Mouse (Mus musculus): ENCODE measurements around the gene Olfr695. TPM values are rescaled to one million over a fixed set of nuclear protein-coding genes. Genes with fewer than 3 reads are reported as not detected.

The Olfr695 gene
- total RNA-seq (2023): not detected in 4 replicates

GRCm38 (mm10) chr7:106716296-106716695 is at the start of gene Olfr695:
Olfr695 (minus strand) TSS chr7:106716396.

DNA sequence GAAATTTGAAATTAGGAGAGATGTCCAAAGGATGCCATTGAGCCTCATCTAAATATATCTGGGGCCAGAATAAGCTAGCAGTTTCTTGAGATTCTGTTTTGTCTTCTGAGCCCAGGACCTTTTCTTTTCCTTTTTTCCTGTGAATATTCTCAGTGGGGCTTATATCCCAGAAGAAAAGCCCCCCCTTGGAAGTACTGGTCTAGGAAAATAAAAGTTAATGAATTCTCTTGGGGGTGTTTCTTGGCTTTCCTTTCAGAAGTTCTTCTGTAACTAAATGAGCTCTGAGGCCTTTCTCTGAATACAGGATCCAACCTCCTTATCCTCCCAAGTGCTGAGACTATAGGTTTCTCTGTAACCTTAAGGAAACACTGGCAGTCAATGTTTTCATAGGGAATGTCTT is 39.1 kb upstream of the Olfr695 start, which contains the start of gene Olfr698:
Olfr698 (minus strand) TSS at position 101 of the 400 bp plus-strand sequence.

GRCm38 (mm10) chr7:106742343-106742742 is 26.1 kb upstream of the Olfr695 start, which contains the start of gene Olfr697:
Olfr697 (minus strand) TSS chr7:106742443.

GRCm38 (mm10) chr7:106691714-106692113 is 24.5 kb downstream of the Olfr695 start, which contains the start of gene Olfr694:
Olfr694 (minus strand) TSS chr7:106691814.

DNA sequence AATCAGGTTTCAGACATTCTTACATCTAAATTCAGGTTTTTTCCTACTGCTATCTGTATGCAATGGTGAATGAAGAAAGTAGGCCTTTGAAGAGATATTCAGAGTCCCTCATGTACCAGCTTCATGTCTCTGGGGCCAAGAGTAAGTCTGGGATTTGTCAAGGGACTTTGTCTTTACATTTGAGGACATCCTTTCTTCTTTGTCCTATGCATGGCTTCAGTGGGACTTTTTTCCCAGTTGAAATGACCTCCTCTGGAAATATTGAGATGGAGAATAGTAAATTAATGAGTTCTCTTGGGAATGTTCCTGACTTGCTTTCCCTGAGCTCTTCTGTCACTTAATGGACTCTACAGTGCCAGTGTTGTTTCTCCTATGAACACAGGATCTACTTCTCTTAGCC is 35.7 kb downstream of the Olfr695 start, which contains the start of gene Olfr693:
Olfr693 (minus strand) TSS at position 101 of the 400 bp plus-strand sequence.

Other genes with a start within 250 kb of the Olfr695 start
- not detected in 4 replicates for gene Olfr693, start 35.8 kb downstream of the Olfr695 start, total RNA-seq (2023)
- not detected in 4 replicates for gene Olfr694, start 24.6 kb downstream of the Olfr695 start, total RNA-seq (2023)
- gene Olfr697, start 26.0 kb upstream of the Olfr695 start, total RNA-seq (2023): not detected in 4 replicates
- not detected in 4 replicates for gene Olfr698, start 39.0 kb upstream of the Olfr695 start, total RNA-seq (2023)
- gene Olfr699, start 76.8 kb upstream of the Olfr695 start, total RNA-seq (2023): not detected in 4 replicates
- gene Olfr700, start 92.4 kb upstream of the Olfr695 start, total RNA-seq (2023): not detected in 4 replicates
- gene Olfr701, start 97.7 kb upstream of the Olfr695 start, total RNA-seq (2023): not detected in 4 replicates
- gene Olfr702, start 117.5 kb upstream of the Olfr695 start, total RNA-seq (2023): not detected in 4 replicates
- gene Olfr703, start 127.0 kb upstream of the Olfr695 start, total RNA-seq (2023): not detected in 4 replicates
- not detected in 4 replicates for gene Olfr704, start 146.8 kb upstream of the Olfr695 start, total RNA-seq (2023)
- gene Olfr705, start 160.5 kb upstream of the Olfr695 start, total RNA-seq (2023): not detected in 4 replicates
- gene Olfr706, start 171.8 kb upstream of the Olfr695 start, total RNA-seq (2023): not detected in 4 replicates
- not detected in 4 replicates for gene Olfr707, start 184.8 kb upstream of the Olfr695 start, total RNA-seq (2023)
- gene Olfr1532-ps1, start 191.6 kb upstream of the Olfr695 start, total RNA-seq (2023): not detected in 4 replicates
- gene Olfr709-ps1, start 215.8 kb upstream of the Olfr695 start, total RNA-seq (2023): not detected in 4 replicates
- gene Olfr710, start 231.9 kb upstream of the Olfr695 start, total RNA-seq (2023): not detected in 4 replicates
- not detected in 4 replicates for gene Olfr6, start 247.5 kb upstream of the Olfr695 start, total RNA-seq (2023)